Mouse (Mus musculus): ENCODE results near the gene Ets1.

DNA sequence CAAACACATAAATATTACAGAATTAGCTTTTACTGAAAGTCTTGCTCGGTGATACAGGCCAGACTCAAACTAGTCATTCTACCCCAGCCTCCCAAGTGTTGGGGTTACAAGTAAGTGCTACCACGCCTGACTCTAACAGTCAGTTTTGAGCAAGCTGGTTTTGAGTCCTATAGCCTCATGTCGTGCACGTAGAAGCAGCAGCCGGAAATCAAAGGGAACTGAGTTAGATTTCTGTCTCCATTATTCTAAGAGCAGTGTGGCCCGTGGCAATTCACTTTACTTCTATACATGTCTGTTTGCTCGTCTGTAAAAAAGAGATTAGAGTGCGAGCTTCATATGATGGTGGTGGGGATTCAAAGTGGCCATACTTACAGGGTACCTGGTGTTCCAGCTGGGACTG is 25.1 kb downstream of the Ets1 start:
- TF ChIP-seq CTCF (IDR thresholded peaks at IDR 0.05; ENCODE audit: low read depth) (no peak), EP300 (optimal IDR thresholded peaks at IDR 0.05) (no peak)

Data from stomach, postnatal 0 days (tissue).